ENCODE assay signal across 1 mouse cellular context in genomic region chr13:54311327-54312026, GRCm38 (mm10).
TF ChIP-seq lines count a peak whose summit lies in the region.

No protein-coding gene starts in this region.

TF ChIP-seq in MEL, 35 proteins besides CTCF, POLR2A, EP300 and RAD21 (continued from another document):
- TF ChIP-seq MEF2A (IDR thresholded peaks at IDR 0.05; ENCODE audit: extremely low read depth, insufficient replicate concordance, low read depth, low read length, poor library complexity, severe bottlenecking) (no peak), MYB (IDR thresholded peaks at IDR 0.05; ENCODE audit: low read depth, low read length) (no peak), USF2 (IDR thresholded peaks at IDR 0.05; ENCODE audit: borderline replicate concordance in 1 of 2, insufficient read depth in 1 of 2, low read depth in 1 of 2, low read length in 2 of 2) (no peak), TBP (IDR thresholded peaks at IDR 0.05; ENCODE audit: low read depth, low read length) (peak; percentile 57)
